Mouse (Mus musculus): ENCODE data around the gene Rai1.

- no peak for TF ChIP-seq CHD2 (IDR thresholded peaks at IDR 0.05; ENCODE audit: low read depth, low read length)
- TF ChIP-seq ZC3H11A (IDR thresholded peaks at IDR 0.05; ENCODE audit: borderline replicate concordance, low read depth, low read length), result no peak
- no peak for TF ChIP-seq ZNF384 (IDR thresholded peaks at IDR 0.05; ENCODE audit: low read depth, low read length)
- TF ChIP-seq MAFK (IDR thresholded peaks at IDR 0.05; ENCODE audit: insufficient read depth, low read depth, low read length), result no peak
- TF ChIP-seq HCFC1 (IDR thresholded peaks at IDR 0.05; ENCODE audit: borderline replicate concordance, insufficient read depth, low read length), result no peak
These were observed 84.8 kb downstream of the Rai1 start for GRCm38 (mm10) chr11:60189501-60190040.

Measured in ES-E14 (cell line).